Mouse (Mus musculus): ENCODE results near the gene Sdk2.

The Sdk2 gene

GRCm38 (mm10) chr11:113733631-113734364, 333.0 kb downstream of the Sdk2 start:
- no peak for DNase-seq

- DNase-seq, result no peak
Measured at GRCm38 (mm10) chr11:113731945-113732612, 334.8 kb downstream of the Sdk2 start.

- DNase-seq, result no peak
Measured at GRCm38 (mm10) chr11:113730879-113731278, 336.0 kb downstream of the Sdk2 start.

- DNase-seq, result no peak
Measured at GRCm38 (mm10) chr11:113729917-113730316, 336.9 kb downstream of the Sdk2 start.

- DNase-seq, result no peak
Measured at GRCm38 (mm10) chr11:113729239-113729638, 337.6 kb downstream of the Sdk2 start.

- DNase-seq, result no peak
Measured at GRCm38 (mm10) chr11:113727992-113728391, 338.9 kb downstream of the Sdk2 start.

GRCm38 (mm10) chr11:113726994-113727888, 339.6 kb downstream of the Sdk2 start:
- no peak for DNase-seq

Measured in thymus, postnatal 14 days (tissue).